Mouse (Mus musculus) frontal cortex, postnatal 36 days (tissue): ENCODE data around the gene Hpse2.

ENCODE experiments used
- DNase-seq, 2 experiments: peaks; one replicate each; pipeline ENCODE4 v3.0.0; 2022; ENCODE audit warnings: low spot score in 2 of 2

The Hpse2 gene

DNA sequence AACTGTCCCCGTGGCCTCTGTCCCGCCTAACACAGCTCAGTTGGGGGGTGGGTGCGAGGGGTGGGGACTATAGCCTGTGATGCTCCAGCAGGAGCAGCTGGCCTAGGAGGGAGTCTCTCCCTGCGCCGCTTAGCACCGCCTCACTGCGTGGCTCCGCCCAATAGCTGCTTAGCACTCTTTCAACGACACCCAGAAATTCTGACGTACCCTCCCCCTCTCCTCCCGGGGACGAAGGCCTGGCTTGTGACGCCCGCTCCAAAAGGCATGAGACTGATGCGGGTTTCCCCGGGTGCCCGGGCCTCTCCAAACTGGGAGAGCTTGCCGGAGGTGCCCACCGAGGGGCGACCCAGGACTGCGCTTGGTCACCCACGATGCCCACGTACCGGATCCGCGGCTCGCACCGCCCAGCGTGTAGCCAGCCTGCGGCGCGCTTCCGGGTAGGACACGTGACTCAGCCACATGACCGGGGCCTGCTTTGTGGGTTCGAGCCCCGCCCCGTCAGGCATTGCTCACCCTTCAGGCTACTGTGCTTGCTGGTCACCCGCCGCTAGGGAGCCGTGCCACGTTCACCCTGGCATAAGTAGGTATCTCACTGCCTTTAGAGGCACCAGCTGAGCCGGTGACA is 608.5 kb downstream of the Hpse2 start, which contains the start of gene Hps1:
Hps1 (minus strand) TSS at position 448 of the 625 bp plus-strand sequence.
- peak; percentile 89 to 94 for DNase-seq

DNA sequence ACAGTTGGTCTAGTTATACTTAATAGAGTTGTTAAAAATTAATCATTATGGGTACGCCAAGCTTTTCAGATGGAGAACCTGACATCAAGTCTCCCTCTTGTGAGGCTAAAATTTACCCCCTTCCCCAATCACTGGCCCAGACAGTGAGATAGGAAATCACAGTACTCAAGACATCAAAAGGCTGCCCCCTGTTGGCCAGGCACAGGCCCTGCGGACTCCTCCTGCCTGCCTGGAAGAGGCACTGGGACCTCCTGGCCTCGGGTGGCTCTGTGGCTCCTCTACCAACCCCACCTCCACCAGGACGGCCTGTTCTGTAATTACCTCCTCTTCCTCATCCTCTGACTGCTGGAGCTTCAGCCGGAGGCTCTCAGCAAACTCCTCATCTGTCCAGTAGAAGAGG is 610.4 kb downstream of the Hpse2 start:
- no peak for DNase-seq

DNA sequence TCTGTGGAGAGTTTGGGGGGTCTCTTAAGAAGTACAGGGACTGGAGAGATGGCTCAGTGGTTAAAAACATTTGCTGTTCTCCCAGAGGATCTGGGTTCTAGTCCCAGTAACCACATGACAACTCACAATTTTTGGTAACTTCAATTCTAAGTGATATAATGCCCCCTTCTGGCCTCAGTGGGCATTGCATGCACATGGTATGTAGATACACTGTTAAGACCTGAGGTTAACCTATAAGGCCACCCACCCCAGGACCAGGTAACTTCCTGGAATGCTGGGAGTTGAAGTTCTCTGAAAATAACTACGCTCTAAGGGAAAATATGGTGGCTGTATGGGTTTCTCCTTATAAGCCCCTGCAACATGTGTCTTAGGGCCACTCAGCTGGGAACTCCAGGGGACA is 611.3 kb downstream of the Hpse2 start:
- no peak for DNase-seq

DNA sequence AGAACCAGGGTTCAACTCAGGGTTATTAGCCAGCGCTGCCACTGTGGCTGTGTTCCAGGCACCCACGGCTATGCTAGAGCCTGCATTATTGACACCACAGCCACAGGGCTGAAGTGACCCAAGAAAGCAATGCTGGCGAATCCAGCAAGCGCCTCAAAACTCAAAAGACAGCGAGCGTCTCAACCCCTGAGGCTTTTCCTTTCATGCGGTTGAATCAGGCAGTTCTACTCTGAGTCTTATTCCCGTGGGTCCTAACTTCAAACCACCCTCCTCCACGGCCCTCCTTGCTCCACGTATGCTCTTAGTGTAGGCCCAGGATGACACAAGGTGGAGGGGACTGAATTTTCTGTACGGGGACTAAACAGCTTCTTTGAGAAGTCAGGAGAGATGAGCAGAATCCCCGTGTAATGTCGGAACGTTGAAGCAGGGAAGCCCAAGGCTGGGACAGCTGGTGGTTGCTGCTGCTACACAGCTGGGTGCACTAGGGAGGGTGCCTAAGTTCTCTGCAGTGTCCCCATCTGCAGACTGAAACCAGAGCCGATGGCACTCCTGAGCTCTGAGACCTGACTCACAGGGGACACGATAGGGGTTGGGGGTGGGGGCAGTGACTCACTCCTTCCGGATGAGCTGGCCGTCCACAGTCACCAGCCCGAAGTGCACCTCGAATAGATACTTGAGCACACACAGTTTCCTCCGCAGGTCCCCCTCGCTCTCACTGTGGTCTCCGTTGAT is 617.8 kb downstream of the Hpse2 start:
- DNase-seq: no peak

DNA sequence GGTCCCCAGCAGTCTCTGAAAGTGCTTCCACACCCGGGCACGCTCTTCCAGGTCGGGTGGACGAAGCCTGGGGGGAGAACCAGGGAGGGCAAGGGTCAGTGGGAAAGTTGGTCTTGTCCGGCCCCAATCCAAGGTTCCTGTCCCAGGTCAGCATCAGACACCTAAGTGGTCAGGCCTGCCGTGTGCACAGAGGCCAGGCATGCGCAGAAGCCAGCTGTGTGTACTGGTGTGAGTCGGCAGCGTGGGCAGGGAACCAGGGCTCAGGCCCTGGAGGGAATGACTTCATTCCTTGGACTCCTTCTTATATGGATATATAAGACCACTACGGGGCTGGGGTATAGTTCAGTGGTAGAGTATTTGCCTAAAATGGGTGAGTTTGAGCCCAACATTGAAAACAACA is 618.5 kb downstream of the Hpse2 start:
- no peak for DNase-seq

DNA sequence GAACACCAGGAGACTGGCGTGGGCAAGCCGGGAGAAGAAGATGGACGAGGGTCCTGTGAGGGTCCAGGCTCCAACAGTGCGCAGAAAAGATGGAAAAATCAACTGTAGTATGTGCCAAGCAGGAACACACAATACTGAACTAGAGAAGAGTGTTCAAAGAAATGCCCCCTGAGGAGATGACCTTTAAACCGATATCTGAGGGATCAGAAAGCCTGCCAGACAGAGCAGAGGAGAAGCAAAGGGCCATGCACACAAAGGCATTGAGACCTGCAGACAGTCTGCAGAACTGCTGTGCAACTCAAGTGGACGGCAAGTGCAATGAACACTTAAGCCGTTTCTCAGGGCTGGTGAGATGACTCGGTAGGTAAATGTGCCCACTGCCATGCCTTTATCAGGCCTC is 620.8 kb downstream of the Hpse2 start:
- no peak for DNase-seq

DNA sequence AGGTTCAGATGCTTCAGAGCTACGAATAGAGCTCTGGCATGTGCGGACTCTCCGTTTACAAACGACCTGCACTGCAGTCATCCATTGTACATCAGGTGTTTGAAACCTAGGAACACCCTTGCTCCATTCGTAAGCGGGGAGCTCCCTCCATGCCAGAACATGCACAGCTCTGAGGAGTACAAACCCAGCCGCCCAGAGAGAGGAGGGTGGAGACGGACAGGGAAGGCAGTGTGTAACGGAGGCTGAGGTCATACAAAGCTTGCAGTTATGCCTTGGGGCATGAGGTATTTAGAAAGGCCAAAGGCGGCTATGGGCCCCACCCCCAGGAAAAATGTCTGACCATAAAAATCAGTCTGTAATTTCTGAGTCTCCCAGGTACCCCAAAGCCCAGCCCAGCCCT is 623.8 kb downstream of the Hpse2 start:
- no peak for DNase-seq

DNA sequence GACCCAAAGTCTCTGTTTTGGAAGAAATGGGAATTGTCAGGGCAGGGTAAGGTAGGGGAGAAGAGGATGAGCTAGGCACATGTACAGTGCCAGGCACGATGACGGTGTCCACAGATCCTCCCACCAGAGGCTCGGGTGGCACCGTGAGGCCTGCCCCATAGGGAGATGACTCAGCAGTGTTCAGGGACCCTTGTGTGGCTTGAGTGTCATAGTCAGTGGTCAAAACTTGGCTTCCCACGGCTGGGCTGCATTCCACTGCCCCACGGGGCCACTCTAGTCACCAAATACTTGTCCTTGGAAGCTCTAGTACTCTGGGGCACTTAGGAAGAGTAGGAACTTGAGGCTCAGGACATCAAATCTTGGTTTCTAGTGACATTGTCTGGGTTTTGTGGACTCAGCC is 631.5 kb downstream of the Hpse2 start:
- DNase-seq: no peak

DNA sequence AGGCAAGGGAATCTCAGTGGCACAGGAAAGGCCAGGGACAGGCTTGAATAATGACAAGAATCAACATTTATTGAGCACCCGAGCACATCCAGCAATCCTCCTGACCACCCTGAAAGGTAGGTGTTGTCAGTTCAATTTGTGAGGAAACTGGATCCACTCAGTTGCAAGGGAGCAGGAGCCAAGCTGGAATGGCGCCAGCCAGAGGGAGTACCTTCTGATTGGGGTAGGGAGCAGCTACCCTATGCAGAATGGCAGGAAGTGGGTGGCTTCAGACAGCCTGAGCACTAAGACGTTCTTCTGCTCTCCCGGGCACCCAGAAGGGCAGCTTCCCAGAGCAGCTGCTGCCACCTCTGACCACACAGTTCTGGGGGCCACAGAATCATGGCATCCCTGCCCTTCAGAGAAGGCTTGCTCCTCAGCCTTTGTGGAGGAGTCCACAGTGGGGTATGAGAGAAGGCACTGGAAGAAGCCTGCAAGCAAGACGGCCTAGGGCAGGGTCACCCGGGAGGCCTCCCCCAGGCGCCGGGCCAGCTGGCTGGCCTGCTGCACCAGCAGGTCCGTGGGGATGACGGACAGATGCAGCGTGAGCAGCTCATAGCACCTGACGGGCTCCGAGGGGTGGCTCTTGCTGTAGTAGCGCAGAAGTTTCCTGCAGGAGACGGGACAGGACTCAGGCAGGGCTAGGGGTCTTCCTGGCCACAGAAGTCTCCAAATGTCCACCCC is 632.8 kb downstream of the Hpse2 start:
- DNase-seq: no peak

DNA sequence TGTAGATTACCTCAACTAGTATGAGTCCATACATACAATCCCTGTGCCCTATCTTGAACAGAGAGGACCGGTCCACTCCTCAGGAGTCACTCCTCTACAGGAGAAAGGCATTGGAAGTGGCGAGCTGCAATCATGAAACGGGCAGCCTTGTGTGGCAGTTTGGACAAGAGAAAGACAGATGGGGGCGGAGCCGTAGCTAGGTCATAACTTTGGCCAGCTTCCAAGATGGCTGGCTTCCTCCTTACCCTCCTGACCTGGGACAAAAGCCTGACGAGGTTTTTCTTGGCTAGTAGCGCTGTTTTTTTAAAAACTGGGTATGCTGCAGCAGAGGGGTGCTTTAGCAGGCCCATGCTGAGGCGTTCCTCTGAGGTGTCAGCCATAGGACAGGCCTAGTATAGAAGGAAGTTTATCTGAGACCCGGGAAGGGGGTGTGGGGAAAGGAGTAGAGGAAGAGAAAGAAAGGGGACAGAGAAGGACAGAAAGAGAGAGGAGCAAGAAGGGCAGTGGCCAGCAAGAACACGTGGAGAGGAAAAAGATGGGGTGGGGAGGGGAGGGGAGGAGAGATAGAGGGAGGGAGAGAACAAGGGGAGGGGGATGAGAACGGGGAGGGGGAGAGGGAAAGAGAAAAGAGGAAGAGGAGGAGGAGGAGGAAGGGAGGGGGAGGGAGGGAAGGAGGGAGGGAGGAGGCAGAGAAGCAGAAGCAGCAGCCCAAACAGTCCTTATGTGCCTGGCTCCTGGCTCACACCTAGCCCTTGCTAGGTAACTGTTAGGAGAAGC is 634.8 kb downstream of the Hpse2 start:
- no peak for DNase-seq

DNA sequence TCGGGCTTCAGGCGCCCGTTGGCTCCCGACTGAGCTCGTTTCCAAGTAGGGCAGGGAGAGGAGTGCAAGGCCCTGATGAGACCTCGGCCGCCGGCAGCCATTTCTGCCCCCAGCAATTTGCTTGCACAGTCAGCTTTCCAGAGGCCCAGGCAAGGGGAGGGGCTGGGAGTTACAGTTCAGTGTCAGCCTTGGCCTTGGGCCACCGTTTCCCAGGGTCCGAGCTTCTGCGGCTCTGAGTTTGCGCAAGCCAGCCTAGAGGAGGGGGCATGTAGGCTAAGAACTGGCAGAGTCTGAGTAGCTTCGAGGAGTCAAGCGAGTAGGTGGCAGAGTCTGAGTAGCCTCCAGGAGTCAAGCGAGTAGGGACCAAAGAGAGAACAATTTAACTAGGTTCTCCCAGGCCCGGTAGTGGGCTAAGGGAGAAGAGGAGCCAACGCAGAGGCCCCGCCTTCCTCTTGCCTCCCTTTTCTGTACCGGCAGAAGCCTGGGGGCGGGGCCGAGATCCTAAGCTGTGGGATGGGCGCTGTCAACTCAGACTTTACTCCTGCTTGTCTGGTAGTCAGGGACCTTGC is 635.7 kb downstream of the Hpse2 start, which contains the start of gene Pyroxd2:
Pyroxd2 (minus strand) TSS at position 413 of the 569 bp plus-strand sequence.
- DNase-seq: peak; percentile 42 to 56

DNA sequence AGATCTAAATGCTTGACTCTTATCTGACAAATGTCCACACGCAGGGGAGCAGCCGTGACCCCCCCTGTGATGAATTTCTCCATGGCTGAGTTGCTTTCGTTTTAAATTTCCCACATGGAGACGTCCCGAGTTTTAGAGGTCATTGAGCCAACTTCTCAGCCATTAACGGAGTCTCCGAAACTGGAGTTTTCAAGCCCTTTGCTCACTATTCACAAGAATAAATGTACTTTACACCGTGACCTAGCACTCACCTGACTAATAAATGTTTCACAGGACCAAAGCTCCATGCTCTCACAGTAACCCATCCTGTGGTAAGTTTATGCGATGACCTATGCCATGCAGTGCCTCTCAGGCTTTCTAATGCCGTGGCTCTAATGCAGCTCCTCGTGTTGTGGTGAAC is 638.0 kb downstream of the Hpse2 start:
- DNase-seq: no peak

DNA sequence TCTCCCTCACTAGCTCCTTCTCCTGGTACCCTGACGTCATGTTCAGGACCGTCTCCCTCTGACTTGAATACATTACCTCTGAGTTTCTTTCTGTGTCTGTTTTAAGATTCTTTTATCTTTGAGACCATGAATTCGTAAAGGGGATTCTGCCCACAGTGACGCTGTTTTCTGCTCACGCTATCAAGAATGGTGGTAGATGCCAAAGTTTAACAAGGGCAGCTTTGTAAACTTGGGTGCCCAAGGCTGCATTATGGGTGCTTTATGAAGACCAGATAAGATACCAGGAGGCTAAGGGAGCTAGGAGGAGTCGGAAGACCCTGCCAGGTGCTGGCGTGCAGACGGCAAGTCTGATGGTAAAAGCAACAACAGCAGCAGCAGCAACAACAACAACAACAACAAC is 641.5 kb downstream of the Hpse2 start:
- no peak for DNase-seq

DNA sequence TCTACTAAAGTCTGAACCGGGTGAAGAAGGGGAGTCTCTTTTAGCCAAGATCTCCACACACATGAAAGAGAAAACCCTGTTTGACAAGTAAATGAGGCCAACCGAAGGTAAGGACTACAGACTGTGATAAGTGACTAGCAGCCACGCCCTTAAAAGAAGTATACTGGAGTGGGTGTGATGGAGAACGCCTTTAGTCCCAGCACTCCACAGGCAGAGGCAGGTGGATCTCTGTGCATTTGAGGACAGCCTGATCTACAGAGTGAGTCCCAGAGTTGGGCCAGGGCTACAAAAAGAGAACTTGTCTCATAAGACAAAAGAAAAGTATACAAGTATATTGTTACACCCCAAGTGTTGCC is 642.3 kb downstream of the Hpse2 start:
- no peak for DNase-seq

DNA sequence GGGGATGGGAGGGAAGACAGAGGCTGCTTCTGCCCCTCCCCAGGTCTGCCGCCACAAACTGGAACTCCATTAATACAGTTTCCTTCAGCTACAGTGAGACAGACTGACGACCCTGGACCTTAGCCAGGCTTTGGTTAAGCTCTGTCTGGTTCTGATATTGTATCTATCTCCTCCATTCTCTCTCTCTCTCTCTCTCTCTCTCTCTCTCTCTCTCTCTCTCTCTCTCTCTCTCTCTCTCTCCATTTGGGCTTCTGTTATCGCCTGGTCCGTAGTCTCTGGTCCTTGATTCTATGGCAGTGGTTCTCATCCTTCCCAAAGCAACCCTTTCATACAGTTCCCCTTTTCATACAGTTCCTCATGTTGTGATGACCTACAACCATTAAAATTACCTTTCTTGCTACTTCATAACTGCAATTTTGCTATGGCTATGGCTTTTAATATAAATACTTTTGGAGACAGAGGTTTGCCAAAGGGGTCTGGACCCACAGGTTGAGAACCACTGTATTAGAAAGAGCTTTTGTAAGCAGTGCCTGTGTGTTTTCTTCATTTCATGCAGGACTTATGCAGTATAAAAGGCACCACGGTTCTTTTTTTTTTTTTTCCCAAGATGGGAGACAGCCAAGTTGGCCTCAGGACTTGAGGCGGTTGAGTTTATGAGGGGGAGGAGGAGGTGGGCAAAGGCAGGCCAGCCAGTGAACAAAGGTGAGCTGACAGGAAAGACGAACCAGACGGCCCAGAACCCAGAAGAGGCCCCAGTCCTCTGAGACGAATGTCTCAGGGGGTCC is 642.9 kb downstream of the Hpse2 start:
- no peak for DNase-seq

DNA sequence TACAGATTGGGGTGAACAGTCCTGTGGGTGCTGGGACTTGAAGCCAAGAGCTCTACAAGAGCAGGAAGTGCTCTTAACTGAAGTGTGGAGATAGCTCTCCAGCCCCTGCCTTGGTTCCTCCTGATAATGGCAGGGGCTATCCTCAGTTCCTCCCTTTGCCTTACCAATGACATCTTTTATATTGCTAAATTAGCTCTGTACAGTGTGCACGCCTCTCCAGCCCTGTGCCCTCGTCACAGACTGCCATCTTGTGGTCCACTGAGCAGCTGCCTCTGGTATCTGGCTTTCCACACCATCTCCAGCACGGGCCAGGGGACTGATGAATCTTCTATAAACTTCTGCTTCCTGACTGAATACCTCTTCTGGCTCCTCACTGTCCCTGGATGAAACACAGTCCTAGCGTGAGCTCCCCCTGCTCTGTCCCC is 644.0 kb downstream of the Hpse2 start:
- peak; percentile 42 to 72 for DNase-seq

DNA sequence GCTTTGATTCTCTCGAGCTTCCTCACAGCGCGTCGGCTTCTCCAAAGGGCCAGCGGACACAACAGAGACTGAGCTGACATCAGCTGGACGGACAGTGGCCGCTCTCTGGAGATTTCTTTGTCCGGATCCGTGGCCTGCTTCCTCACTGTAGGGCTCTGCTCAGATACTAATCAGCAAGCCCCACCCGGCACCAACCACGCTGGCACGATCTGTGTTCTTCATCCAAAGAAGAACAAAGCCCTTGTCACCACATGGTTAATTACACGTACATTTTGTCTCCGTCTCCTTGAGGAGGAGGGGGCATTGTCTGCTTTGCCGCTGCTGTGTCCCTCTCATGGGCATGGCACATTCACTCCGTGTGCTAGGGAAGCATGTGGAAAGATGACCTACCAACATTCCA is 644.9 kb downstream of the Hpse2 start:
- DNase-seq: no peak

DNA sequence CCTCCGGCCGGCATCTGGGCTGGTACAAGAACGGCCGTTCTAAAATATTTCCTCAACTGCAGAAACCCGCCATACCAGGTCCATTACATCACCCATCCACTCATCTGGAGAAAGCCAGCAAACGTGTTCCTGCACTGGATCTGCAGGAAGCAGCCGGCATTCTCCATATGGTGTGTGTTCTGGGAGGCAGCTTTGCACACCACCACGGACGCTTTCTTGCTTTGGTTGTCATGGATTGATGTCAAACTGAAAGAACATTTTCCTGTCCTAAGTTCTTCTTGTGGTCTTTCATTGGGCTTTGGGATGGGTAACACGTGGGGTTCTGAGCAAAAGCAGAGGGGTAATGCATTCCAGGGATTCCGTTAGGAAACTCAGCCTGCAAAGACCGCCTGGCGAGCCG is 646.3 kb downstream of the Hpse2 start:
- DNase-seq: peak in 1 of 2 experiments; percentile 42

DNA sequence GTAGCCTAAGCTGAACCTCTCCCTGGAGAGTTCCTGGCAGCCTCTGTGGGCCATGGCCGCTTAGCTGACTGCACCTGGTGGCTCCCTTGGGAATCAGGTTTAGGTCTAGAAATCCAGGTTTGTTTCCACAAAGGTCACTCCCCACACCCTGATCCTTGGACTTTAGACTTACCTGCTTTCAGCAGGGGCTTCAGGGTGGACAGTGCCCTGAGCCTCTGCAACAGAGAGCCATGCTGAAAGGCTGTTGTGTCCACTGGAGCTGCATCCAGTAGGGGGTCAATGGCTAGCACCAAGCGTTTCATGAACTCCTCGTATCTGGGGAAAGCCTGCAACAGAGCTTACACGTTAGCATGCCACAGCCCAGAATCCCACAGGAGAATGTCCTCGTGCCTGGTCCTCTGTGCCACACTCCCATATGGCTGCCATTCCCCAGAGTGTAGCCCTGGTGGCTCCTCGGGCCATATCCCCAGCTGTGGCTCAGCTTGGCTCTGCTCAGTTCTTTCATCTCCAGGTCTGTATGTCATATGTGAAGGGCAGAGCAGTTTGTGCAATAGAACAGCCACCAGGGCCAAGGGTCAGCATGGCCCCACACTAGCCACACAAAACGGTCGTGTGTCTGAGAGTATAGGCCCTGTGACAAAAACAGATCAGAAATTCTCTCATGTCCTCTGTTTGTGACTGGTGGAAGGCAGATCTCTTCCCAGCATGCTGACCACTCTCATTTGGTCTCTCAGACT is 647.8 kb downstream of the Hpse2 start:
- DNase-seq: no peak

DNA sequence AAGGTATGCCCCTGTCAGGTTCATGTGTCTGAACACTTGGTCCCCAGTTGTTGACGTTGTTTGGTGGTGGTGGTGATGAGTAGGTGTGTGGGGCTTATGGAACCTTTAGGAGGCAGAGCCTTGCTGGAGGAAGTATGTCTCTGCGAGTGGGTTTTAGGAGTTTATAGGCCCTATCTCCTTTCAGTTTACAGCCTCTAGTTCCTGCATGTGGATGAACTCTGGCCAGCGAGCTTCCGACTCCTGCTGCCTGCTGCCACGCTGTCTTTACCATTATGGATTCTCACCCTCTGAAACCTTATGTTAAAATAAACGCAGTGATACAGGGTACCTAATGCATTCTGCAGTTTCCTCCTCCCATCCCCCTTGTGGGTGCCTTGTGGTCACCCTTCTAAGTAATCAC is 648.4 kb downstream of the Hpse2 start:
- DNase-seq: no peak
